Mouse (Mus musculus) liver, postnatal 0 days (tissue): ENCODE measurements around the gene Tspan3. TPM values are rescaled to one million over a fixed set of nuclear protein-coding genes. Genes with fewer than 3 reads are reported as not detected.
A peak's percentile ranks its signal among the peaks of the same experiment; 100 is the strongest.

Experiments used
- ATAC-seq: fragments of 200-750 bp; cut with Nextera tagmentation; 2 replicates; pipeline ENCODE4 v1.8.0; 2017; ENCODE audit warnings: mild to moderate bottlenecking, moderate library complexity
- DNase-seq: peaks from one replicate; pipeline ENCODE4 v3.0.0-alpha.2; 2016
- H3K27ac ChIP-seq: fragments of 300-500 bp; sonication (generic); 2 replicates; pipeline ENCODE4 v1.5.1; 2014; ENCODE audit warnings: antibody characterized with exemption, moderate library complexity, mild to moderate bottlenecking, low read depth
- H3K27me3 ChIP-seq: fragments of 300-500 bp; sonication (generic); 2 replicates; pipeline ENCODE4 v1.6.1; 2014; ENCODE audit warnings: low read length, control low read depth, mixed read lengths; ENCODE audit not compliant: insufficient read depth
- H3K36me3 ChIP-seq: fragments of 300-500 bp; sonication (generic); replicated peaks from 2 replicates; pipeline ENCODE4 v1.6.1; 2014; ENCODE audit warnings: mild to moderate bottlenecking, control low read depth, low read length, moderate library complexity, mixed read lengths; ENCODE audit not compliant: insufficient read depth
- H3K4me1 ChIP-seq: fragments of 300-500 bp; sonication (generic); 2 replicates; pipeline ENCODE4 v1.6.1; 2014; ENCODE audit warnings: antibody characterized with exemption, mild to moderate bottlenecking, control low read depth; ENCODE audit not compliant: insufficient read depth
- H3K4me2 ChIP-seq: fragments of 300-500 bp; sonication (generic); 2 replicates; pipeline ENCODE4 v1.6.1; 2014; ENCODE audit warnings: low read depth, mild to moderate bottlenecking, low read length, moderate library complexity, mixed read lengths
- H3K4me3 ChIP-seq: fragments of 300-500 bp; sonication (generic); 2 replicates; pipeline ENCODE4 v1.5.1; 2014; ENCODE audit warnings: low read depth, low read length
- H3K9ac ChIP-seq: fragments of 300-500 bp; sonication (generic); replicated peaks from 2 replicates; pipeline ENCODE4 v1.6.1; 2014; ENCODE audit warnings: mild to moderate bottlenecking, moderate library complexity
- H3K9me3 ChIP-seq: fragments of 300-500 bp; sonication (generic); 2 replicates; pipeline ENCODE4 v1.6.1; 2016; ENCODE audit warnings: mild to moderate bottlenecking, control low read depth, low read length, mixed read lengths
- CTCF ChIP-seq: sonication (generic); IDR thresholded peaks from 2 replicates; pipeline ENCODE4 v1.5.1; 2016; ENCODE audit warnings: antibody characterized with exemption, low read depth
- EP300 ChIP-seq: IDR thresholded peaks from 2 replicates; pipeline ENCODE4 v1.6.1; 2016; ENCODE audit warnings: antibody characterized with exemption, low read depth, mild to moderate bottlenecking
- WGBS: fragments of 180-500 bp; shearing (Covaris S2); extraction: QIAGEN DNeasy Blood & Tissue Kit; methylation state at CpG from one replicate; pipeline ENCODE4 v1.1.7; 2014; ENCODE audit not compliant: insufficient replicate concordance; 5-methylcytosine and 5-hydroxymethylcytosine counted together
- polyA plus RNA-seq: library from polyadenylated mRNA; unstranded; fragments of >200 nt; fragmentation: Nextera tagmentation; extraction: Ambion mirVana; gene quantifications from 2 replicates; pipeline ENCODE4 v1.2.1, GENCODE M21; 2015

The Tspan3 gene
- polyA plus RNA-seq, 1 experiment from 2014 or later: 23.4 TPM

- DNase-seq (no peak), ATAC-seq (no peak)
- WGBS: 85% methylated on average over 4 of the region's 4 CpGs
- Histone ChIP-seq H3K4me1 (no peaks in the 10 kb centered on the region), H3K36me3 (0 out of 2 replicates have a peak, but pooled peaks cover 3% of the 10 kb centered on the region), H3K27ac (no peak overlapping the region), H3K27me3 (no peaks in the 10 kb centered on the region), H3K4me2 (no peak overlapping the region), H3K9me3 (no peaks in the 10 kb centered on the region), H3K9ac (no peak overlapping the region), H3K4me3 (no peak overlapping the region)
- no peak for TF ChIP-seq CTCF
- no peak for TF ChIP-seq EP300
Observed at GRCm38 (mm10) chr9:56204316-56204715, 39.0 kb upstream of the Tspan3 start.

GRCm38 (mm10) chr9:56200645-56201314, 35.5 kb upstream of the Tspan3 start:
- ATAC-seq (no peak), DNase-seq (peak; percentile 85)
- H3K27ac ChIP-seq: no peak overlapping the region
- no peak overlapping the region for H3K9ac ChIP-seq
- no peaks in the 10 kb centered on the region for H3K4me1 ChIP-seq
- 36% methylated on average over 14 of the region's 14 CpGs for WGBS
- H3K4me2 ChIP-seq: no peak overlapping the region
- no peak for TF ChIP-seq EP300
- TF ChIP-seq CTCF: peak; percentile 86
- no peaks in the 10 kb centered on the region for H3K36me3 ChIP-seq
- no peaks in the 10 kb centered on the region for H3K27me3 ChIP-seq
- no peak overlapping the region for H3K4me3 ChIP-seq
- no peaks in the 10 kb centered on the region for H3K9me3 ChIP-seq

GRCm38 (mm10) chr9:56200200-56200599, 34.9 kb upstream of the Tspan3 start:
- Histone ChIP-seq H3K9me3 (no peaks in the 10 kb centered on the region), H3K9ac (no peak overlapping the region), H3K4me3 (no peak overlapping the region), H3K4me2 (no peak overlapping the region), H3K27ac (no peak overlapping the region), H3K4me1 (no peaks in the 10 kb centered on the region), H3K36me3 (no peaks in the 10 kb centered on the region), H3K27me3 (no peaks in the 10 kb centered on the region)
- WGBS: 54% methylated on average over 2 of the region's 2 CpGs
- TF ChIP-seq CTCF (no peak), EP300 (no peak)
- ATAC-seq: no peak
- DNase-seq: no peak

GRCm38 (mm10) chr9:56196921-56197320, 31.6 kb upstream of the Tspan3 start:
- H3K9me3 ChIP-seq: no peaks in the 10 kb centered on the region
- H3K27ac ChIP-seq: no peak overlapping the region
- H3K27me3 ChIP-seq: no peaks in the 10 kb centered on the region
- ATAC-seq (no peak), DNase-seq (no peak)
- H3K4me1 ChIP-seq: no peaks in the 10 kb centered on the region
- WGBS: 65% methylated on average over 4 of the region's 4 CpGs
- H3K9ac ChIP-seq: no peak overlapping the region
- no peak overlapping the region for H3K4me2 ChIP-seq
- no peaks in the 10 kb centered on the region for H3K36me3 ChIP-seq
- H3K4me3 ChIP-seq: no peak overlapping the region
- TF ChIP-seq EP300 (no peak), CTCF (no peak)

GRCm38 (mm10) chr9:56195193-56195592, 29.9 kb upstream of the Tspan3 start:
- Histone ChIP-seq H3K9ac (no peak overlapping the region), H3K4me1 (no peaks in the 10 kb centered on the region), H3K4me3 (no peak overlapping the region), H3K36me3 (no peaks in the 10 kb centered on the region), H3K27ac (no peak overlapping the region), H3K27me3 (no peaks in the 10 kb centered on the region), H3K4me2 (no peak overlapping the region), H3K9me3 (no peaks in the 10 kb centered on the region)
- WGBS: 67% methylated on average over 3 of the region's 3 CpGs
- TF ChIP-seq EP300 (no peak), CTCF (no peak)
- ATAC-seq (no peak), DNase-seq (no peak)

GRCm38 (mm10) chr9:56191498-56192455, 26.5 kb upstream of the Tspan3 start:
- Histone ChIP-seq H3K4me3 (no peak overlapping the region), H3K4me1 (no peaks in the 10 kb centered on the region), H3K27ac (no peak overlapping the region), H3K9ac (no peak overlapping the region), H3K4me2 (no peak overlapping the region), H3K36me3 (no peaks in the 10 kb centered on the region), H3K27me3 (no peaks in the 10 kb centered on the region), H3K9me3 (no peaks in the 10 kb centered on the region)
- TF ChIP-seq EP300 (no peak), CTCF (no peak)
- DNase-seq (no peak), ATAC-seq (no peak)
- WGBS: 66% methylated on average over 11 of the region's 11 CpGs
